Mouse (Mus musculus) lung, postnatal 0 days (tissue): Measurements from ENCODE around the gene Slc26a8. TPM values are rescaled to one million over a fixed set of nuclear protein-coding genes. Genes with fewer than 3 reads are reported as not detected.
A peak's percentile ranks its signal among the peaks of the same experiment; 100 is the strongest.

Experiments
- ATAC-seq: fragments of 200-750 bp; cut with Nextera tagmentation; 2 replicates; pipeline ENCODE4 v1.8.0; 2017; ENCODE audit warnings: moderate library complexity
- DNase-seq: peaks from one replicate; pipeline ENCODE4 v3.0.0-alpha.2; 2016; ENCODE audit warnings: low spot score
- H3K27ac ChIP-seq: fragments of 300-500 bp; sonication (generic); 2 replicates; pipeline ENCODE4 v1.5.1; 2014; ENCODE audit warnings: antibody characterized with exemption, mild to moderate bottlenecking, low read length, mixed read lengths
- H3K27me3 ChIP-seq: fragments of 300-500 bp; sonication (generic); replicated peaks from 2 replicates; pipeline ENCODE4 v1.6.1; 2014; ENCODE audit warnings: low read length, mixed read lengths; ENCODE audit not compliant: insufficient read depth
- H3K36me3 ChIP-seq: fragments of 300-500 bp; sonication (generic); 2 replicates; pipeline ENCODE4 v1.6.1; 2014; ENCODE audit warnings: low read length, mixed read lengths; ENCODE audit not compliant: insufficient read depth
- H3K4me1 ChIP-seq: fragments of 300-500 bp; sonication (generic); 2 replicates; pipeline ENCODE4 v1.6.1; 2014; ENCODE audit warnings: antibody characterized with exemption, low read depth, low read length, mixed read lengths; ENCODE audit not compliant: insufficient read depth
- H3K4me2 ChIP-seq: fragments of 300-500 bp; sonication (generic); replicated peaks from 2 replicates; pipeline ENCODE4 v1.6.1; 2014; ENCODE audit warnings: low read depth, mild to moderate bottlenecking, low read length, moderate library complexity, mixed read lengths
- H3K4me3 ChIP-seq: fragments of 300-500 bp; sonication (generic); 2 replicates; pipeline ENCODE4 v1.5.1; 2014; ENCODE audit warnings: low read depth, low read length
- H3K9ac ChIP-seq: fragments of 300-500 bp; sonication (generic); replicated peaks from 2 replicates; pipeline ENCODE4 v1.6.1; 2014; ENCODE audit warnings: low read depth, mild to moderate bottlenecking
- H3K9me3 ChIP-seq: fragments of 300-500 bp; sonication (generic); 2 replicates; pipeline ENCODE4 v1.6.1; 2016; ENCODE audit warnings: low read length, mixed read lengths
- CTCF ChIP-seq: IDR thresholded peaks from 2 replicates; pipeline ENCODE4 v1.5.1; 2016; ENCODE audit warnings: antibody characterized with exemption, mild to moderate bottlenecking
- EP300 ChIP-seq: IDR thresholded peaks from 2 replicates; pipeline ENCODE4 v1.6.1; 2016; ENCODE audit warnings: antibody characterized with exemption, mild to moderate bottlenecking, control low read depth
- WGBS: fragments of 180-500 bp; shearing (Covaris S2); extraction: QIAGEN DNeasy Blood & Tissue Kit; methylation state at CpG from one replicate; pipeline ENCODE4 v1.1.7; 2014; 5-methylcytosine and 5-hydroxymethylcytosine counted together
- polyA plus RNA-seq: library from polyadenylated mRNA; unstranded; fragments of >200 nt; fragmentation: Nextera tagmentation; extraction: Ambion mirVana; gene quantifications from 2 replicates; pipeline ENCODE4 v1.2.1, GENCODE M21; 2015

The Slc26a8 gene
- polyA plus RNA-seq, 1 experiment from 2014 or later = 0.60 TPM

- DNase-seq (peak; percentile 71), ATAC-seq (peak; percentile 59; the same call in 1 of the 2 replicates)
- Histone ChIP-seq H3K4me3 (no peak overlapping the region), H3K9me3 (no peaks in the 10 kb centered on the region), H3K9ac (no peak overlapping the region), H3K27ac (0 out of 2 replicates have a peak overlapping the region, but pooled peaks have one; percentile 52), H3K4me1 (peaks cover 14% of the 10 kb centered on the region; the same call in 1 of the 2 replicates), H3K4me2 (no peak overlapping the region), H3K36me3 (no peaks in the 10 kb centered on the region), H3K27me3 (no peaks in the 10 kb centered on the region)
- TF ChIP-seq CTCF (no peak), EP300 (peak; percentile 33; the same call in 1 of the 2 replicates)
- WGBS = 45% methylated on average over 2 of the region's 2 CpGs
Observed at GRCm38 (mm10) chr17:28702646-28703045, 12.6 kb upstream of the Slc26a8 start.

GRCm38 (mm10) chr17:28701737-28702136 lies 11.7 kb upstream of the Slc26a8 start:
- Histone ChIP-seq H3K4me2 (no peak overlapping the region), H3K4me1 (peaks cover 22% of the 10 kb centered on the region; the same call in 1 of the 2 replicates), H3K27me3 (no peaks in the 10 kb centered on the region), H3K36me3 (no peaks in the 10 kb centered on the region), H3K9ac (no peak overlapping the region), H3K27ac (0 out of 2 replicates have a peak overlapping the region, but pooled peaks have one; percentile 52), H3K9me3 (no peaks in the 10 kb centered on the region), H3K4me3 (no peak overlapping the region)
- TF ChIP-seq EP300 (no peak), CTCF (no peak)
- peak; percentile 5 for DNase-seq
- 66% methylated on average over 3 of the region's 3 CpGs for WGBS
- no peak for ATAC-seq

- Histone ChIP-seq H3K27me3 (no peaks in the 10 kb centered on the region), H3K9me3 (no peaks in the 10 kb centered on the region), H3K36me3 (no peaks in the 10 kb centered on the region), H3K9ac (no peak overlapping the region), H3K4me1 (peaks cover 24% of the 10 kb centered on the region; the same call in 1 of the 2 replicates), H3K4me2 (no peak overlapping the region), H3K27ac (no peak overlapping the region; the same call in 1 of the 2 replicates), H3K4me3 (no peak overlapping the region)
- DNase-seq (peak; percentile 11), ATAC-seq (no peak)
- WGBS = 49% methylated on average over 4 of the region's 4 CpGs
- no peak for TF ChIP-seq CTCF
- TF ChIP-seq EP300 = no peak
Observed at GRCm38 (mm10) chr17:28701171-28701570, 11.1 kb upstream of the Slc26a8 start.

- peaks cover 28% of the 10 kb centered on the region; the same call in 1 of the 2 replicates for H3K4me1 ChIP-seq
- H3K9ac ChIP-seq = no peak overlapping the region
- ATAC-seq (no peak), DNase-seq (no peak)
- no peaks in the 10 kb centered on the region for H3K36me3 ChIP-seq
- no peak overlapping the region for H3K4me2 ChIP-seq
- H3K27me3 ChIP-seq = no peaks in the 10 kb centered on the region
- no peak overlapping the region for H3K4me3 ChIP-seq
- no peaks in the 10 kb centered on the region for H3K9me3 ChIP-seq
- no peak overlapping the region for H3K27ac ChIP-seq
- 78% methylated on average over 7 of the region's 7 CpGs for WGBS
- no peak for TF ChIP-seq EP300
- no peak for TF ChIP-seq CTCF
Observed at GRCm38 (mm10) chr17:28699789-28700188, 9.8 kb upstream of the Slc26a8 start.

GRCm38 (mm10) chr17:28698672-28699071 lies 8.6 kb upstream of the Slc26a8 start:
- peak overlapping the region; percentile 79 for H3K27ac ChIP-seq
- H3K9ac ChIP-seq = no peak overlapping the region
- TF ChIP-seq EP300 (no peak), CTCF (no peak)
- ATAC-seq (no peak), DNase-seq (peak; percentile 73)
- no peak overlapping the region for H3K4me3 ChIP-seq
- H3K4me1 ChIP-seq = peaks cover 31% of the 10 kb centered on the region
- WGBS = 50% methylated on average over 2 of the region's 2 CpGs
- H3K9me3 ChIP-seq = no peaks in the 10 kb centered on the region
- no peaks in the 10 kb centered on the region for H3K36me3 ChIP-seq
- no peaks in the 10 kb centered on the region for H3K27me3 ChIP-seq
- H3K4me2 ChIP-seq = no peak overlapping the region

- Histone ChIP-seq H3K27me3 (no peaks in the 10 kb centered on the region), H3K27ac (peak overlapping the region; percentile 79), H3K36me3 (no peaks in the 10 kb centered on the region), H3K4me3 (no peak overlapping the region), H3K4me1 (peaks cover 35% of the 10 kb centered on the region), H3K9ac (no peak overlapping the region), H3K4me2 (no peak overlapping the region), H3K9me3 (no peaks in the 10 kb centered on the region)
- peak; percentile 86 for DNase-seq
- 34% methylated on average over 4 of the region's 4 CpGs for WGBS
- ATAC-seq = peak; percentile 55
- TF ChIP-seq CTCF = no peak
- TF ChIP-seq EP300 = no peak
Observed at GRCm38 (mm10) chr17:28698245-28698644, 8.2 kb upstream of the Slc26a8 start.
